Mouse (Mus musculus) MEL (cell line): ENCODE results near the gene Fnip2. TPM values are rescaled to one million over a fixed set of nuclear protein-coding genes. Genes with fewer than 3 reads are reported as not detected.
A peak's percentile ranks its signal among the peaks of the same experiment; 100 is the strongest.

Source experiments
- DNase-seq: peaks from one replicate; pipeline ENCODE4 v3.0.0; 2011; ENCODE audit warnings: low read depth, low spot score
- H3K27ac ChIP-seq: 2 replicates; pipeline ENCODE4 v1.5.1; 2012; ENCODE audit warnings: low read depth, mild to moderate bottlenecking, control low read depth, low read length, moderate library complexity; ENCODE audit not compliant: control insufficient read depth
- H3K27me3 ChIP-seq, 2 experiments: fragments of 150-350 bp in 1 of 2; sonication (generic) in 1 of 2; 2 replicates each; pipeline ENCODE4 v1.6.1; 2012; ENCODE audit warnings: low read length in 2 of 2, mild to moderate bottlenecking in 2 of 2, improper control_type of control experiment in 1 of 2, moderate library complexity in 1 of 2; ENCODE audit not compliant: insufficient read depth in 2 of 2, control insufficient read depth in 1 of 2
- H3K36me3 ChIP-seq, 2 experiments: 2 replicates each; pipeline ENCODE4 v1.6.1; 2012 to 2014; ENCODE audit warnings: low read length in 2 of 2, improper control_type of control experiment in 1 of 2, inconsistent platforms in 1 of 2, mild to moderate bottlenecking in 1 of 2; ENCODE audit not compliant: insufficient read depth in 2 of 2, control insufficient read depth in 1 of 2
- H3K4me1 ChIP-seq, 2 experiments: fragments of 150-350 bp in 1 of 2; sonication (generic) in 1 of 2; 2 replicates each; pipeline ENCODE4 v1.6.1; 2012; ENCODE audit warnings: low read length in 2 of 2, improper control_type of control experiment in 1 of 2, mild to moderate bottlenecking in 1 of 2; ENCODE audit not compliant: insufficient read depth in 2 of 2, control insufficient read depth in 1 of 2
- H3K4me3 ChIP-seq, 2 experiments: fragments of 150-350 bp in 1 of 2; sonication (generic) in 1 of 2; 2 replicates each; pipeline ENCODE4 v1.5.1; 2012; ENCODE audit warnings: low read depth in 2 of 2, low read length in 2 of 2, mild to moderate bottlenecking in 2 of 2, moderate library complexity in 2 of 2, control low read depth in 1 of 2, improper control_type of control experiment in 1 of 2; ENCODE audit not compliant: control insufficient read depth in 1 of 2, insufficient read depth in 1 of 2
- H3K79me2 ChIP-seq: 2 replicates; pipeline ENCODE4 v1.6.1; 2012; ENCODE audit warnings: mild to moderate bottlenecking, low read length, moderate library complexity; ENCODE audit not compliant: control insufficient read depth, poor library complexity, insufficient read depth
- H3K9ac ChIP-seq: 2 replicates; pipeline ENCODE4 v1.6.1; 2012; ENCODE audit warnings: low read depth, mild to moderate bottlenecking, control low read depth, low read length, moderate library complexity; ENCODE audit not compliant: control insufficient read depth, poor library complexity, severe bottlenecking
- H3K9me3 ChIP-seq: fragments of 150-350 bp; sonication (generic); replicated peaks from 2 replicates; pipeline ENCODE4 v1.6.1; 2012; ENCODE audit warnings: mild to moderate bottlenecking, low read length, improper control_type of control experiment, moderate library complexity; ENCODE audit not compliant: insufficient read depth
- BHLHE40 ChIP-seq: IDR thresholded peaks from 2 replicates; pipeline ENCODE4 v1.6.1; 2012; ENCODE audit warnings: low read depth, mild to moderate bottlenecking, inconsistent platforms, low read length, improper control_type of control experiment, borderline replicate concordance
- E2F4 ChIP-seq: IDR thresholded peaks from 2 replicates; pipeline ENCODE4 v1.6.1; 2011; ENCODE audit warnings: low read depth, low read length, improper control_type of control experiment, borderline replicate concordance
- GABPA ChIP-seq: IDR thresholded peaks from 2 replicates; pipeline ENCODE4 v1.6.1; 2012; ENCODE audit warnings: low read depth, mild to moderate bottlenecking, inconsistent platforms, low read length, improper control_type of control experiment, moderate library complexity
- GATA1 ChIP-seq: IDR thresholded peaks from 2 replicates; pipeline ENCODE4 v1.6.1; 2011; ENCODE audit warnings: low read depth, low read length, improper control_type of control experiment
- JUND ChIP-seq: IDR thresholded peaks from 2 replicates; pipeline ENCODE4 v1.6.1; 2011; ENCODE audit warnings: low read depth, mild to moderate bottlenecking, improper control_type of control experiment, low read length
- MAX ChIP-seq: IDR thresholded peaks from 2 replicates; pipeline ENCODE4 v1.6.1; 2011; ENCODE audit warnings: low read length, improper control_type of control experiment
- MAZ ChIP-seq: IDR thresholded peaks from 2 replicates; pipeline ENCODE4 v1.6.1; 2012; ENCODE audit warnings: low read depth, mild to moderate bottlenecking, inconsistent platforms, low read length, improper control_type of control experiment
- MEF2A ChIP-seq: IDR thresholded peaks from 2 replicates; pipeline ENCODE4 v1.6.1; 2014; ENCODE audit warnings: low read depth, mild to moderate bottlenecking, inconsistent platforms, low read length, improper control_type of control experiment; ENCODE audit not compliant: poor library complexity, insufficient replicate concordance, severe bottlenecking; ENCODE audit errors: extremely low read depth
- MXI1 ChIP-seq: IDR thresholded peaks from 2 replicates; pipeline ENCODE4 v1.6.1; 2011; ENCODE audit warnings: mild to moderate bottlenecking, low read depth, low read length, improper control_type of control experiment
- MYB ChIP-seq: IDR thresholded peaks from 2 replicates; pipeline ENCODE4 v1.6.1; 2011; ENCODE audit warnings: mild to moderate bottlenecking, low read depth, low read length, improper control_type of control experiment
- SIN3A ChIP-seq: IDR thresholded peaks from 2 replicates; pipeline ENCODE4 v1.6.1; 2012; ENCODE audit warnings: low read length, improper control_type of control experiment, inconsistent platforms
- SMC3 ChIP-seq: IDR thresholded peaks from 2 replicates; pipeline ENCODE4 v1.6.1; 2011; ENCODE audit warnings: low read depth, low read length, improper control_type of control experiment
- TBP ChIP-seq: IDR thresholded peaks from 2 replicates; pipeline ENCODE4 v1.8.0; 2011; ENCODE audit warnings: low read depth, low read length, improper control_type of control experiment
- UBTF ChIP-seq: IDR thresholded peaks from 2 replicates; pipeline ENCODE4 v1.6.1; 2012; ENCODE audit warnings: low read depth, mild to moderate bottlenecking, inconsistent platforms, low read length, improper control_type of control experiment, moderate library complexity, borderline replicate concordance; ENCODE audit not compliant: insufficient read depth
- USF1 ChIP-seq: IDR thresholded peaks from 2 replicates; pipeline ENCODE4 v1.6.1; 2014; ENCODE audit warnings: low read depth, mild to moderate bottlenecking, inconsistent platforms, low read length, improper control_type of control experiment, moderate library complexity
- USF2 ChIP-seq, 2 experiments: IDR thresholded peaks; 2 replicates each; pipeline ENCODE4 v1.6.1; 2011 to 2012; ENCODE audit warnings: improper control_type of control experiment in 2 of 2, low read length in 2 of 2, borderline replicate concordance in 1 of 2, inconsistent platforms in 1 of 2, low read depth in 1 of 2, mild to moderate bottlenecking in 1 of 2; ENCODE audit not compliant: insufficient read depth in 1 of 2
- ZC3H11A ChIP-seq: IDR thresholded peaks from 2 replicates; pipeline ENCODE4 v1.6.1; 2012; ENCODE audit warnings: low read depth, mild to moderate bottlenecking, inconsistent platforms, low read length, improper control_type of control experiment
- ZMIZ1 ChIP-seq: IDR thresholded peaks from 2 replicates; pipeline ENCODE4 v1.6.1; 2012; ENCODE audit warnings: low read depth, mild to moderate bottlenecking, inconsistent platforms, low read length, improper control_type of control experiment, moderate library complexity
- polyA plus RNA-seq, 2 experiments: library from polyadenylated mRNA; stranded (reverse) in 1 of 2; unstranded in 1 of 2; fragments of >175 nt in 1 of 2; fragments of >200 nt in 1 of 2; gene quantifications; 2 replicates each; pipeline versions ENCODE4 v1.2.1 to v1.2.4; 2012; ENCODE audit warnings: low replicate concordance in 2 of 2, low read depth in 1 of 2; ENCODE audit not compliant: insufficient read length in 2 of 2, insufficient read depth in 1 of 2, missing spikeins in 1 of 2
- total RNA-seq: library from RNA; depleted of rRNA; stranded (reverse); fragments of 300-350 nt; gene quantifications from 2 replicates; pipeline ENCODE4 v1.2.3, GENCODE M21; 2012

The Fnip2 gene
- total and polyA plus RNA-seq, 3 experiments, result 10.4 to 65.8 (median 11.0) TPM

DNA sequence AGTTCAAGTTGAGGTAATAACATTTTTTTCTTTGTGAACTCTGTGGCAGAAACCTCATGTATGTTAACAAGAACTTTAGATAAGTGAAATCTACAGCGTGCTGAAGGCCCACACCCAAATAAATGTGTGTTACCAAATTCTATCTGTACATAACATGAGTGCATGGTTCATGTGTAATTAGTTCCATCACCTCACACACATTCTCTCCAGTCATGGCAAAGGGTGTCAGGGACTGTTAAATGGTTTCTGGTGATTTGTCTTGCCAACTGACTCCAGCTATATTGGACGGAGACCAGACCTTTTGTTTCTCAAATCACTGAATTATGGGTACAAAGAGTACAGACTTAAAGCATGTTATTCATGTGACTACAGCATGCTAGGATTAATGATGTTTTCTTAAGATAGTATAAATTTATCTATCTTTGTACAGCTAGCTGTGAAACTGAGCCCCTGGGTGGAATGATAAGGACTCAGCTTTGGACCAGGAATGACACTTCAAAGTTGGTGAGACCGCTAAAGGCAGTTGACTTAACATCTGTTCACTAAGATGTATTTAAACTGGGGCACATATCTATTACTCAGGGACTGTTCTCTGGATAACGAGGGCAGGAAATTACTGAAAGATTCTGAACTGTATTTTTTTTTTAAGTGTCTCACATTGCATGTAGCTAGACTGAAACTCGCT is 12.4 kb upstream of the Fnip2 start (continued):
- TF ChIP-seq ZC3H11A, result 0 out of 2 replicates have a peak, but pooled peaks have one; percentile 5
- TF ChIP-seq ZMIZ1, result no peak
- TF ChIP-seq SIN3A, result peak; percentile 52
- TF ChIP-seq GATA1, result peak; percentile 90
- TF ChIP-seq, all 39 proteins: peak for 15

DNA sequence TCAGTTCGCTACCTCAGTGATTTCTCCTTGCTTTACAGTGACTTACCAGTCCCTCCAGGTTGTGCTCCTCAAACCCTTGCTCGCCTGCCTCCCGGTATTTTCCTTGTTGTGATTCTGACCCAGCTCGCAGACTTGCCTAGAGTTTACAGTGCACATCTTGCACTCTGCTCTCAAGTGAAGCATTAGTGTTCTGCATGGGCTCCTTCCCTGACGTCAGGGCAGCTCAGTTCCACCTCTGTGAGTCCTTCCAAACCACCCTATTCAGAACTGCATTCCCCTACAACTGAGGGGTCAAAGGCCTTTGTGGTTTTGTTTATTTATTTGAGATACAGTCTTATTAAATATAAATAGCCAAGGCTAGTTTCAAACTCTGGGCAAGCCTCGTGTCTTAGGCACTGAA is 10.6 kb upstream of the Fnip2 start:
- no peak overlapping the region for H3K4me3 ChIP-seq
- H3K27me3 ChIP-seq, result no peaks in the 10 kb centered on the region
- peaks cover 0 to 18% of the 10 kb centered on the region in 2 experiments; a peak in 2 of 4 replicates for H3K36me3 ChIP-seq
- DNase-seq, result no peak
- TF ChIP-seq MAX (no peak), MEF2A (no peak), MXI1 (no peak), MYB (no peak), MAZ (no peak), USF2 (IDR thresholded peaks at IDR 0.05; ENCODE audit: borderline replicate concordance in 1 of 2, insufficient read depth in 1 of 2, low read depth in 1 of 2, low read length in 2 of 2) (no peak), GABPA (no peak), JUND (no peak), USF1 (no peak), E2F4 (no peak)
- no peak overlapping the region for H3K9ac ChIP-seq
- no peak overlapping the region for H3K27ac ChIP-seq
- no peaks in the 10 kb centered on the region for H3K9me3 ChIP-seq
- H3K79me2 ChIP-seq, result no peaks in the 10 kb centered on the region
- H3K4me1 ChIP-seq, result peaks cover 14 to 16% of the 10 kb centered on the region in 2 experiments

GRCm38 (mm10) chr3:79577606-79578005 is 10.0 kb upstream of the Fnip2 start:
- H3K36me3 ChIP-seq, result peaks cover 0 to 18% of the 10 kb centered on the region in 2 experiments; a peak in 2 of 4 replicates
- H3K9ac ChIP-seq, result no peak overlapping the region
- no peaks in the 10 kb centered on the region for H3K27me3 ChIP-seq
- DNase-seq, result no peak
- no peak overlapping the region for H3K27ac ChIP-seq
- no peak overlapping the region for H3K4me3 ChIP-seq
- TF ChIP-seq SIN3A (no peak), MXI1 (no peak), UBTF (no peak), BHLHE40 (no peak), USF2 (IDR thresholded peaks at IDR 0.05; ENCODE audit: borderline replicate concordance in 1 of 2, insufficient read depth in 1 of 2, low read depth in 1 of 2, low read length in 2 of 2) (no peak), SMC3 (no peak), MEF2A (no peak), E2F4 (no peak), TBP (no peak)
- H3K79me2 ChIP-seq, result no peaks in the 10 kb centered on the region
- no peaks in the 10 kb centered on the region for H3K9me3 ChIP-seq
- H3K4me1 ChIP-seq, result peaks cover 14 to 16% of the 10 kb centered on the region in 2 experiments
